Mouse (Mus musculus) ES-Bruce4 (cell line): ENCODE results near the gene Ube2e1.

Experiments used
- CTCF ChIP-seq: IDR thresholded peaks from one replicate; pipeline ENCODE4 v1.8.1; 2011; ENCODE audit warnings: low read depth, low read length
- EP300 ChIP-seq: IDR thresholded peaks from 2 replicates; pipeline ENCODE4 v1.6.1; 2011; ENCODE audit warnings: low read depth, low read length; ENCODE audit not compliant: insufficient read depth
- POLR2A ChIP-seq: IDR thresholded peaks from one replicate; pipeline ENCODE4 v1.8.1; 2011; ENCODE audit warnings: low read length; ENCODE audit not compliant: insufficient read depth

GRCm38 (mm10) chr14:18336106-18336505, 4.4 kb upstream of the Ube2e1 start:
- TF ChIP-seq CTCF: no peak
- TF ChIP-seq POLR2A: no peak
- TF ChIP-seq EP300: no peak
